Mouse (Mus musculus): Measurements from ENCODE around the gene Ivd. TPM values are rescaled to one million over a fixed set of nuclear protein-coding genes. Genes with fewer than 3 reads are reported as not detected.
A peak's percentile ranks its signal among the peaks of the same experiment; 100 is the strongest.

The Ivd gene
- polyA plus RNA-seq, 1 experiment from 2014 or later: 91.0 TPM

- WGBS: 24% methylated on average over 10 of the region's 10 CpGs
- H3K4me3 ChIP-seq (ENCODE audit: low read length): peak overlapping the region; percentile 67; the same call in 1 of the 2 replicates
- ATAC-seq (ENCODE audit: low FRiP score, low TSS enrichment): no peak
- H3K4me2 ChIP-seq (replicated peaks; ENCODE audit: low read depth, low read length): peak overlapping the region; percentile 98
- peaks cover 20% of the 10 kb centered on the region for H3K4me1 ChIP-seq (ENCODE audit: insufficient read depth, low read length)
- no peak overlapping the region for H3K9ac ChIP-seq (replicated peaks; ENCODE audit: low read length)
- no peaks in the 10 kb centered on the region for H3K36me3 ChIP-seq (ENCODE audit: insufficient read depth, low read length)
- H3K27ac ChIP-seq (ENCODE audit: low read length): no peak overlapping the region
- H3K9me3 ChIP-seq (ENCODE audit: low read length): no peaks in the 10 kb centered on the region
- peaks cover 29% of the 10 kb centered on the region for H3K27me3 ChIP-seq (ENCODE audit: insufficient read depth, low read length)
Observed at GRCm38 (mm10) chr2:118903333-118903741, 41.6 kb downstream of the Ivd start.

- Histone ChIP-seq H3K4me1 (ENCODE audit: insufficient read depth, low read length) (peaks cover 19% of the 10 kb centered on the region), H3K9me3 (ENCODE audit: low read length) (no peaks in the 10 kb centered on the region), H3K4me3 (ENCODE audit: low read length) (no peak overlapping the region), H3K9ac (replicated peaks; ENCODE audit: low read length) (no peak overlapping the region), H3K27ac (ENCODE audit: low read length) (no peak overlapping the region), H3K36me3 (ENCODE audit: insufficient read depth, low read length) (no peaks in the 10 kb centered on the region), H3K4me2 (replicated peaks; ENCODE audit: low read depth, low read length) (no peak overlapping the region), H3K27me3 (ENCODE audit: insufficient read depth, low read length) (peaks cover 6% of the 10 kb centered on the region; the same call in 1 of the 2 replicates)
- no peak for ATAC-seq (ENCODE audit: low FRiP score, low TSS enrichment)
- WGBS: 75% methylated on average over 7 of the region's 7 CpGs
Observed at GRCm38 (mm10) chr2:118905433-118906117, 43.8 kb downstream of the Ivd start.

- H3K36me3 ChIP-seq (ENCODE audit: insufficient read depth, low read length): no peaks in the 10 kb centered on the region
- ATAC-seq (ENCODE audit: low FRiP score, low TSS enrichment): no peak
- WGBS: 75% methylated on average over 5 of the region's 5 CpGs
- H3K9me3 ChIP-seq (ENCODE audit: low read length): no peaks in the 10 kb centered on the region
- H3K4me2 ChIP-seq (replicated peaks; ENCODE audit: low read depth, low read length): no peak overlapping the region
- H3K9ac ChIP-seq (replicated peaks; ENCODE audit: low read length): no peak overlapping the region
- no peak overlapping the region for H3K4me3 ChIP-seq (ENCODE audit: low read length)
- H3K4me1 ChIP-seq (ENCODE audit: insufficient read depth, low read length): peaks cover 17% of the 10 kb centered on the region; the same call in 1 of the 2 replicates
- H3K27ac ChIP-seq (ENCODE audit: low read length): no peak overlapping the region
- 0 out of 2 replicates have a peak, but pooled peaks cover 5% of the 10 kb centered on the region for H3K27me3 ChIP-seq (ENCODE audit: insufficient read depth, low read length)
Observed at GRCm38 (mm10) chr2:118906118-118906492, 44.4 kb downstream of the Ivd start.

GRCm38 (mm10) chr2:118907781-118908180 is 46.0 kb downstream of the Ivd start:
- Histone ChIP-seq H3K27ac (ENCODE audit: low read length) (no peak overlapping the region), H3K9me3 (ENCODE audit: low read length) (no peaks in the 10 kb centered on the region), H3K4me2 (replicated peaks; ENCODE audit: low read depth, low read length) (no peak overlapping the region), H3K36me3 (ENCODE audit: insufficient read depth, low read length) (no peaks in the 10 kb centered on the region), H3K4me1 (ENCODE audit: insufficient read depth, low read length) (peaks cover 17% of the 10 kb centered on the region; the same call in 1 of the 2 replicates), H3K9ac (replicated peaks; ENCODE audit: low read length) (no peak overlapping the region), H3K4me3 (ENCODE audit: low read length) (no peak overlapping the region), H3K27me3 (ENCODE audit: insufficient read depth, low read length) (0 out of 2 replicates have a peak, but pooled peaks cover 5% of the 10 kb centered on the region)
- no peak for ATAC-seq (ENCODE audit: low FRiP score, low TSS enrichment)
- WGBS: 78% methylated on average over 3 of the region's 3 CpGs

DNA sequence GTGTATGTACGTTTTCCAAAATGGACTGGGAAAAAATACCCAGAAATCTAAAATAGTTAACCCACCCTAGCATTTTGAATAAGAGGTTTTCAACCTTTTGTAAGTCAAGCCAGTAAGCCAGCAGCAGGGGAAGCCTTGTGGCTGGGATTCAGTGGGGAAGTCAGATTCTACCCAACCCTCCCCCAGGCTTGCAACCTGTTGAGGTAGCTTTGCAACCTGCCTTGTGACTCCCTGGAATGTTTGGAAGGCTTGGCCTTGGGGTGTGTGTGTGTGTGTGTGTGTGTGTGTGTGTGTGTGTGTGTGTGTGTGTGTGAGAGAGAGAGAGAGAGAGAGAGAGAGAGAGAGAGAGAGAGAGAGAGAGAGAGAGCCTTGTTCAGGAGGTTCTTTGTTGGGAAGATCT is 47.4 kb downstream of the Ivd start:
- Histone ChIP-seq H3K9ac (replicated peaks; ENCODE audit: low read length) (no peak overlapping the region), H3K4me1 (ENCODE audit: insufficient read depth, low read length) (peaks cover 24% of the 10 kb centered on the region), H3K4me3 (ENCODE audit: low read length) (no peak overlapping the region), H3K4me2 (replicated peaks; ENCODE audit: low read depth, low read length) (no peak overlapping the region), H3K36me3 (ENCODE audit: insufficient read depth, low read length) (no peaks in the 10 kb centered on the region), H3K9me3 (ENCODE audit: low read length) (no peaks in the 10 kb centered on the region), H3K27ac (ENCODE audit: low read length) (no peak overlapping the region), H3K27me3 (ENCODE audit: insufficient read depth, low read length) (0 out of 2 replicates have a peak, but pooled peaks cover 3% of the 10 kb centered on the region)
- WGBS: 81% methylated on average over 1 of the region's 1 CpGs
- no peak for ATAC-seq (ENCODE audit: low FRiP score, low TSS enrichment)

DNA sequence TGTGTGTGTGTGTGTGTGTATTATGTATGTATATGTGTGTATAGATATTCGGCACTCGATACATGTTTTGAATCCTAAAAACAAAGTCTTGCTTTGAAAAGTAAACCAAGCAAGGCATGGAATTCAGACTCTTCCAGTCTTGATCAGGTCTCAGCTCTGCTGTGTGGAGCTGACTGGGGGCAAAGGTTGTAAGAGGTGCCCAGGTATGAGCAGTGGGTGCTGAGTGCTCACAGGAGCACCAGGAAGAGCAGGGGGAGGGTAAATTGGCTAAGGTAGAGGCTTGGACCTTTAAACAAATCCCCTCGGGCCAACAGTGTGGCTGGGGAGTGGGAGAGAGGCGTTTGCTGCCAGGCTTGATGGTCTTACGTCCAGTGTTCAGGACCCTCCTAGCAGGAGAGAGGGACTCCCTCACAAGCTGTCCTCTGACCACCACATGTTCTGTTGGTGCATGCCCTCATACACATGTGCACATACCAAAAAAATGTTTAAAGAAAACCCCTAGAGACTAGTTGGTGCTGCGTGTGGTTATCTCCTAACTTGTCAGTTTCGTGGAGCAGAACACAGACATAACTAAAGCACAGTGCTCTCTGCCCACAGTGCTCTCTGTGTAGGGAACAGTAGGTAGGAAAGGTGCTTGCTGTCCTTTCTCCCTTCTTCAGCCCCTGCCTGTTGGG is 49.0 kb downstream of the Ivd start:
- H3K9ac ChIP-seq (replicated peaks; ENCODE audit: low read length): no peak overlapping the region
- WGBS: 75% methylated on average over 7 of the region's 7 CpGs
- no peaks in the 10 kb centered on the region for H3K9me3 ChIP-seq (ENCODE audit: low read length)
- H3K27me3 ChIP-seq (ENCODE audit: insufficient read depth, low read length): no peaks in the 10 kb centered on the region
- no peak overlapping the region for H3K4me3 ChIP-seq (ENCODE audit: low read length)
- no peak overlapping the region for H3K4me2 ChIP-seq (replicated peaks; ENCODE audit: low read depth, low read length)
- H3K27ac ChIP-seq (ENCODE audit: low read length): no peak overlapping the region
- H3K4me1 ChIP-seq (ENCODE audit: insufficient read depth, low read length): peaks cover 25% of the 10 kb centered on the region
- no peak for ATAC-seq (ENCODE audit: low FRiP score, low TSS enrichment)
- H3K36me3 ChIP-seq (ENCODE audit: insufficient read depth, low read length): no peaks in the 10 kb centered on the region

DNA sequence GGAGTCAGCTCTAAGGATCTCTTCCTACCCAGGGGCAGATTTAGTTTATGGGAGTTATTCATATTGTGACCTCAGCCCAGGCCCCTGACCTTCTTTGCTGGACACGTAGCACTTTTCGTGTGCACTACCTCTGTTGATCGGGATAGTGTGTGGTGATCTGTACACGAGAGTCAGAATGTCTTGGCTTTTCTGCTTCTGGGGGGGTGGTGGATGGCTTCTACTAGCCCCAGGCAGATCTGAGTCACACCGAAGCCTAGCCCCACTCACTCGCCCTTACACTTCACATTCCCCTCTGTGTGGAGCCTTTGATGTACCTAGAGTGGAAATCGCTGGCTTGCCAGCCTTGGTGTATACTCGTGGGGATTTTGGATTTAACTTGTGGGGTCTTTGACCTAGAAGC is 51.0 kb downstream of the Ivd start:
- ATAC-seq (ENCODE audit: low FRiP score, low TSS enrichment): no peak
- no peak overlapping the region for H3K27ac ChIP-seq (ENCODE audit: low read length)
- peaks cover 9% of the 10 kb centered on the region; the same call in 1 of the 2 replicates for H3K36me3 ChIP-seq (ENCODE audit: insufficient read depth, low read length)
- H3K4me2 ChIP-seq (replicated peaks; ENCODE audit: low read depth, low read length): no peak overlapping the region
- H3K4me1 ChIP-seq (ENCODE audit: insufficient read depth, low read length): peaks cover 25% of the 10 kb centered on the region
- no peak overlapping the region for H3K9ac ChIP-seq (replicated peaks; ENCODE audit: low read length)
- no peaks in the 10 kb centered on the region for H3K27me3 ChIP-seq (ENCODE audit: insufficient read depth, low read length)
- H3K4me3 ChIP-seq (ENCODE audit: low read length): no peak overlapping the region
- WGBS: 67% methylated on average over 8 of the region's 8 CpGs
- no peaks in the 10 kb centered on the region for H3K9me3 ChIP-seq (ENCODE audit: low read length)

- Histone ChIP-seq H3K27me3 (ENCODE audit: insufficient read depth, low read length) (no peaks in the 10 kb centered on the region), H3K9me3 (ENCODE audit: low read length) (no peaks in the 10 kb centered on the region), H3K9ac (replicated peaks; ENCODE audit: low read length) (no peak overlapping the region), H3K4me3 (ENCODE audit: low read length) (no peak overlapping the region), H3K36me3 (ENCODE audit: insufficient read depth, low read length) (peaks cover 9% of the 10 kb centered on the region; the same call in 1 of the 2 replicates), H3K4me1 (ENCODE audit: insufficient read depth, low read length) (peaks cover 20% of the 10 kb centered on the region), H3K4me2 (replicated peaks; ENCODE audit: low read depth, low read length) (no peak overlapping the region), H3K27ac (ENCODE audit: low read length) (no peak overlapping the region)
- WGBS: 56% methylated on average over 11 of the region's 11 CpGs
- ATAC-seq (ENCODE audit: low FRiP score, low TSS enrichment): 0 out of 2 replicates have a peak, but pooled peaks have one; percentile 14
Observed at GRCm38 (mm10) chr2:118913551-118914276, 52.0 kb downstream of the Ivd start.

DNA sequence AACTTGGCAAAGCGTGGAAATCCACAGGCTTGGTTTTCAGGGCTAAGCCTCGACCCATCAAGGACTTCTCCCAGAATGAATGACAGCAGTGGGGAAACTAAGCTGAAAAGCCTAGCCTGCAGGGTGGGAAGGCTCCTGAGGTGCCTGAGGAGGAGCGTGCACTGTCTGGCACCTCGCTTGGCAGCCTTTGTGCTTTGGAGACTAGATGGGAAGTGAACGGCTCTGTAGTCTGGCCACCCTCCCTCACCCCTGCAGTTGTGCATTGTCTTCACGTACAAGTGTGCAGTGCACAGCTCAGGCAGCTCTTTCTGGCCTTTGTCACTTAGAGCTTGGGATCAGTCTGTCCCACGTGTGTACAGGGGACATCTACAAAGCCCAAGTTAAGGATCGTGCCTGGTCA is 52.9 kb downstream of the Ivd start:
- H3K36me3 ChIP-seq (ENCODE audit: insufficient read depth, low read length): peaks cover 14% of the 10 kb centered on the region
- no peaks in the 10 kb centered on the region for H3K9me3 ChIP-seq (ENCODE audit: low read length)
- H3K4me3 ChIP-seq (ENCODE audit: low read length): no peak overlapping the region
- no peak overlapping the region for H3K9ac ChIP-seq (replicated peaks; ENCODE audit: low read length)
- H3K4me1 ChIP-seq (ENCODE audit: insufficient read depth, low read length): peaks cover 17% of the 10 kb centered on the region
- H3K27ac ChIP-seq (ENCODE audit: low read length): no peak overlapping the region
- 69% methylated on average over 8 of the region's 8 CpGs for WGBS
- H3K27me3 ChIP-seq (ENCODE audit: insufficient read depth, low read length): no peaks in the 10 kb centered on the region
- no peak for ATAC-seq (ENCODE audit: low FRiP score, low TSS enrichment)
- H3K4me2 ChIP-seq (replicated peaks; ENCODE audit: low read depth, low read length): no peak overlapping the region

Measured in kidney, embryonic 16.5 days (tissue).